Mouse (Mus musculus) cortical plate, adult 2 months (tissue): ENCODE measurements around the gene Tbc1d32. TPM values are rescaled to one million over a fixed set of nuclear protein-coding genes. Genes with fewer than 3 reads are reported as not detected.

Experiments used
- H3K27ac ChIP-seq: fragments of 200-500 bp; 2 replicates; pipeline ENCODE4 v1.5.1; 2012; ENCODE audit warnings: low read length, control low read depth, inconsistent platforms; ENCODE audit not compliant: insufficient read depth
- H3K4me1 ChIP-seq: fragments of 200-500 bp; 2 replicates; pipeline ENCODE4 v1.6.1; 2011; ENCODE audit warnings: low read length; ENCODE audit not compliant: control insufficient read depth, insufficient read depth
- H3K4me3 ChIP-seq: fragments of 200-500 bp; 2 replicates; pipeline ENCODE4 v1.5.1; 2011; ENCODE audit warnings: mild to moderate bottlenecking, low read length, control low read depth; ENCODE audit not compliant: insufficient read depth
- CTCF ChIP-seq: fragments of 200-500 bp; IDR thresholded peaks from 2 replicates; pipeline ENCODE4 v1.5.1; 2011; ENCODE audit warnings: mild to moderate bottlenecking, control low read depth, low read length; ENCODE audit not compliant: insufficient read depth; ENCODE audit errors: extremely low read depth
- POLR2A ChIP-seq: fragments of 200-500 bp; IDR thresholded peaks from 2 replicates; pipeline ENCODE4 v1.6.1; 2011; ENCODE audit warnings: mild to moderate bottlenecking, low read length, control low read depth; ENCODE audit not compliant: insufficient read depth; ENCODE audit errors: extremely low read depth
- polyA plus RNA-seq: library from polyadenylated mRNA; depleted of rRNA; stranded (reverse); fragments of >200 nt; gene quantifications from 2 replicates; pipeline ENCODE4 v1.2.3, GENCODE M21; 2012; rRNA removed

Tbc1d32 gene
- polyA plus RNA-seq, 1 experiment = 4.0 TPM

DNA sequence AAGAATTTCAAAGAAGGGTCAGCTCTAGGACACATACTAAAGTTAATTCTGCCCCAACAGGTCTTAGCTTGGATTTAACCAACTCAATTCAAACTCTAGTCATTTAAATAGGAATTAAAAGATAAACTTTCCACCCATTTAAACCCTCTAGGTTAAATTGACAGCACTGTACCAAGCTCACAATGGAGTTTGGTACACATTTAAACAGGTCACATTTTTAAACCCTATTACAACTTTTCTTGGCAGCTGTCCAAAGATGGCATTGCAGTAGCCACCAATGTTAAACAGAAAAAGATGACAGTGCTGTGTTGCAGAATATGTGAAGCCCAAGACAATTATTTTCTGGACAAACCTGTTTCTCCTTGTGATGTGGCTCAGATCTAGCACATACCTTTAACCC lies 203.1 kb downstream of the Tbc1d32 start:
- Histone ChIP-seq H3K27ac (no peak overlapping the region), H3K4me3 (no peak overlapping the region), H3K4me1 (no peaks in the 10 kb centered on the region)
- no peak for TF ChIP-seq POLR2A
- no peak for TF ChIP-seq CTCF

DNA sequence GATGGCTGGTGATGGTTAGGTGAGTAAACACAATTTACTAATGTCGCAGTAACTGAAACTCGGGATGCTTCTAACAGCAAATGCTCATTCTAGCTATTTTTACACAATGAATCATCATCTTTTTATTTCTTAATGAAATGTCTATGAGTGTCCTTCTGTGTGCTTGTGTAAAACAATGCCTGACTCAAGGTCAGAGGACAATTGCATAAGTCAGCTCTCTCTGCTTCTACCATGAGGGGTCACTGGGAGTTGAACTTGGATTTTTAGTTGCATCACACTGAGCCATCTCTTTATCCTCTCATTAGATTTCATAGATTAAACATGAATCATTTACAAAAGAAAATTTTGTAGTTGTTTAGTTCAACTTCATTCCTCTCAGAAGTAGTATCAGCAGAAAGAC lies 203.9 kb downstream of the Tbc1d32 start:
- TF ChIP-seq CTCF (no peak), POLR2A (no peak)
- H3K4me3 ChIP-seq = no peak overlapping the region

DNA sequence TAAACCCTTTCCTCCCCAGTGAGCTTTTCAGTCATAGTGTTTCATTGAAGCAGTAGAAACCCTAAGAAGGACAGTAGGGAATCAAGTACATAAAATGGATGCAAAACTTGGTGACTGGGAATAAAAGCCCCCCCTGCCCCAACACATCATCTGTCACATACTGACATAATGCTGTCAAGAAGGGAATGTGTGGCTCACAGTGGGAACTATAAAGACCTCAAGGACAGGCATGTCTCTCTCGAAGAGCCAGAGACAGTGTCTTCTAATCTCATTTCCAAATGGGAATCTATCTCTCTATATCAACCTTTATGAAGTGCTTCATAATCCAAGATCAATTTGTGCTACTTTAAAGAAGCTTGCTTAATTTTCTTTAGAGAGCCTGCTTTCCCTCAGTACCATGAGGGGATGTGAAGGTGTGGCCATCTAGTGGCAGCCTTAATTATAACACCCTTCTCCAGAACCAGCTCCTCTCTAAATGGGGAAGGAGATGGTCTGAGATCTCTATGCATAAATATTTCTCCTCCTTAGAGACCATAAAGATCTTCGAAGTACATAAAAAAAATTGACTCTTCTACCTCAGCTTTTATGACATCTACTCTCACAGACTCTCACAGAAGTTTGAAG lies 248.5 kb downstream of the Tbc1d32 start:
- H3K27ac ChIP-seq = no peak overlapping the region
- H3K4me1 ChIP-seq = no peaks in the 10 kb centered on the region
- no peak overlapping the region for H3K4me3 ChIP-seq
- peak; percentile 76 for TF ChIP-seq CTCF
- TF ChIP-seq POLR2A = no peak

More for the DNA sequence above, 203.9 kb downstream of the Tbc1d32 start:
- H3K27ac ChIP-seq = no peak overlapping the region
- no peaks in the 10 kb centered on the region for H3K4me1 ChIP-seq

DNA sequence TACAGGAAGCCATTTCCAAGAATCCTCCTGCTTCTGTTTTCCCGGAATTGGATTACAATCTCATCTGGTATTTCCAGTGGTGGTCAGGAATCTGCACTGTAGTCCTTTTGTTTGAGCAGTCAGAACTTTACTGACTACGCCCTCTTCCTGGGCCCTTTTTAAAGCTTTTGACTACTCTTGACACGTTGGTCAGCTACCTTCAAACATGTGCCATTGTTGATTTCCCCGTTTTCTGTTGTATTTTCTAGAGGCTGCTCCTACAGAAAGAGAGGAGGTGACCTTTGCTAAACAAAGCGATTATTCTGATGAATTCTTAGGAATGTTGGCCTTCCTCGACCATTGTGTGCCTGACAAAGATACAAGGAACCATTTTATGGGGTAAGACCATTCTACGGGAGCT lies 250.5 kb downstream of the Tbc1d32 start:
- no peak overlapping the region for H3K4me3 ChIP-seq
- H3K27ac ChIP-seq = no peak overlapping the region
- H3K4me1 ChIP-seq = no peaks in the 10 kb centered on the region
- TF ChIP-seq POLR2A (no peak), CTCF (no peak)

Other genes starting within 250 kb of the Tbc1d32 start
- gene Msl3l2, start 121.8 kb downstream of the Tbc1d32 start, polyA plus RNA-seq = 15.7 and 18.7 TPM in 2 replicates
- gene Gja1, start 148.6 kb upstream of the Tbc1d32 start, polyA plus RNA-seq = 80.5 and 83.2 TPM in 2 replicates